Mouse (Mus musculus) lung, embryonic 14.5 days (tissue): ENCODE measurements around the gene Zfp580. TPM values are rescaled to one million over a fixed set of nuclear protein-coding genes. Genes with fewer than 3 reads are reported as not detected.
A peak's percentile ranks its signal among the peaks of the same experiment; 100 is the strongest.

Experiments used
- ATAC-seq: fragments of 200-750 bp; cut with Nextera tagmentation; 2 replicates; pipeline ENCODE4 v1.8.0; 2017; ENCODE audit warnings: mild to moderate bottlenecking, moderate TSS enrichment, moderate library complexity; ENCODE audit not compliant: insufficient read depth
- DNase-seq: peaks from one replicate; pipeline ENCODE4 v3.0.0-alpha.2; 2015
- H3K27ac ChIP-seq: fragments of 300-500 bp; sonication (generic); 2 replicates; pipeline ENCODE4 v1.5.1; 2014; ENCODE audit warnings: low read depth, mild to moderate bottlenecking, moderate library complexity
- H3K27me3 ChIP-seq: fragments of 300-500 bp; sonication (generic); 2 replicates; pipeline ENCODE4 v1.6.1; 2014; ENCODE audit warnings: low read length, control low read depth; ENCODE audit not compliant: insufficient read depth
- H3K36me3 ChIP-seq: fragments of 300-500 bp; sonication (generic); 2 replicates; pipeline ENCODE4 v1.6.1; 2014; ENCODE audit warnings: control low read depth; ENCODE audit not compliant: insufficient read depth
- H3K4me1 ChIP-seq: fragments of 300-500 bp; sonication (generic); 2 replicates; pipeline ENCODE4 v1.6.1; 2014; ENCODE audit warnings: antibody characterized with exemption, control low read depth; ENCODE audit not compliant: insufficient read depth
- H3K4me2 ChIP-seq: fragments of 300-500 bp; sonication (generic); 2 replicates; pipeline ENCODE4 v1.6.1; 2014; ENCODE audit warnings: mild to moderate bottlenecking
- H3K4me3 ChIP-seq: fragments of 300-500 bp; sonication (generic); 2 replicates; pipeline ENCODE4 v1.5.1; 2014; ENCODE audit warnings: low read depth, low read length
- H3K9ac ChIP-seq: fragments of 300-500 bp; sonication (generic); 2 replicates; pipeline ENCODE4 v1.6.1; 2014
- H3K9me3 ChIP-seq: fragments of 300-500 bp; sonication (generic); 2 replicates; pipeline ENCODE4 v1.6.1; 2016; ENCODE audit warnings: low read depth, low read length, control low read depth
- CTCF ChIP-seq: IDR thresholded peaks from 2 replicates; pipeline ENCODE4 v1.5.1; 2016; ENCODE audit warnings: antibody characterized with exemption, low read depth
- WGBS: fragments of 180-500 bp; shearing (Covaris S2); extraction: QIAGEN DNeasy Blood & Tissue Kit; methylation state at CpG from one replicate; pipeline ENCODE4 v1.1.7; 2014; 5-methylcytosine and 5-hydroxymethylcytosine counted together
- polyA plus RNA-seq: library from polyadenylated mRNA; unstranded; fragments of >200 nt; fragmentation: Nextera tagmentation; extraction: Ambion mirVana; gene quantifications from 2 replicates; pipeline ENCODE4 v1.2.1, GENCODE M21; 2014

Zfp580 gene
- polyA plus RNA-seq, 1 experiment from 2014 or later = 45.1 TPM

GRCm38 (mm10) chr7:5035628-5036027, 15.7 kb upstream of the Zfp580 start:
- H3K4me2 ChIP-seq = no peak overlapping the region
- TF ChIP-seq CTCF = no peak
- 95% methylated on average over 17 of the region's 17 CpGs for WGBS
- DNase-seq (no peak), ATAC-seq (no peak)
- H3K9me3 ChIP-seq = peaks cover 20% of the 10 kb centered on the region
- H3K27me3 ChIP-seq = no peaks in the 10 kb centered on the region
- H3K36me3 ChIP-seq = peaks cover 51% of the 10 kb centered on the region
- no peak overlapping the region for H3K4me3 ChIP-seq
- H3K9ac ChIP-seq = no peak overlapping the region
- no peaks in the 10 kb centered on the region for H3K4me1 ChIP-seq
- no peak overlapping the region for H3K27ac ChIP-seq

GRCm38 (mm10) chr7:5036136-5036535, 15.2 kb upstream of the Zfp580 start:
- H3K9ac ChIP-seq = no peak overlapping the region
- H3K4me3 ChIP-seq = no peak overlapping the region
- peaks cover 15% of the 10 kb centered on the region for H3K9me3 ChIP-seq
- WGBS = 86% methylated on average over 9 of the region's 9 CpGs
- TF ChIP-seq CTCF = no peak
- peaks cover 46% of the 10 kb centered on the region for H3K36me3 ChIP-seq
- no peak for ATAC-seq
- H3K4me1 ChIP-seq = no peaks in the 10 kb centered on the region
- H3K4me2 ChIP-seq = no peak overlapping the region
- no peak overlapping the region for H3K27ac ChIP-seq
- H3K27me3 ChIP-seq = no peaks in the 10 kb centered on the region
- no peak for DNase-seq

- Histone ChIP-seq H3K4me2 (no peak overlapping the region), H3K36me3 (peaks cover 37% of the 10 kb centered on the region), H3K27me3 (no peaks in the 10 kb centered on the region), H3K27ac (no peak overlapping the region), H3K9me3 (peaks cover 6% of the 10 kb centered on the region), H3K4me1 (no peaks in the 10 kb centered on the region), H3K9ac (no peak overlapping the region), H3K4me3 (no peak overlapping the region)
- 90% methylated on average over 7 of the region's 7 CpGs for WGBS
- TF ChIP-seq CTCF = no peak
- ATAC-seq = no peak
- DNase-seq = no peak
Observed at GRCm38 (mm10) chr7:5037026-5037425, 14.3 kb upstream of the Zfp580 start.

- Histone ChIP-seq H3K4me3 (peak overlapping the region; percentile 62), H3K4me2 (peak overlapping the region; percentile 68), H3K27ac (peak overlapping the region; percentile 96), H3K36me3 (peaks cover 33% of the 10 kb centered on the region), H3K9me3 (peaks cover 1% of the 10 kb centered on the region; the same call in 1 of the 2 replicates), H3K4me1 (no peaks in the 10 kb centered on the region), H3K9ac (0 out of 2 replicates have a peak overlapping the region, but pooled peaks have one; percentile 70), H3K27me3 (no peaks in the 10 kb centered on the region)
- DNase-seq = no peak
- no peak for ATAC-seq
- no peak for TF ChIP-seq CTCF
- WGBS = 81% methylated on average over 8 of the region's 8 CpGs
Observed at GRCm38 (mm10) chr7:5037467-5037866, 13.9 kb upstream of the Zfp580 start.

GRCm38 (mm10) chr7:5038109-5038732, 13.1 kb upstream of the Zfp580 start, which contains the start of gene Zfp784:
Zfp784 (minus strand) TSS chr7:5038446.
- H3K27ac ChIP-seq = peak within 1 kb of the TSS; percentile 96
- no peaks in the 10 kb centered on the region for H3K27me3 ChIP-seq
- peak within 1 kb of the TSS; percentile 70 for H3K9ac ChIP-seq
- H3K36me3 ChIP-seq = peaks cover 25% of the 10 kb centered on the region
- peak within 1 kb of the TSS; percentile 68 for H3K4me2 ChIP-seq
- DNase-seq (peak; percentile 94), ATAC-seq (peak; percentile 97)
- H3K4me1 ChIP-seq = no peaks in the 10 kb centered on the region
- no peaks in the 10 kb centered on the region for H3K9me3 ChIP-seq
- under 1% methylated on average over 48 of the region's 48 CpGs for WGBS
- TF ChIP-seq CTCF = no peak; the same call in 1 of the 2 replicates
- peak within 1 kb of the TSS; percentile 62 for H3K4me3 ChIP-seq

- WGBS = 18% methylated on average over 5 of the region's 5 CpGs
- no peak for ATAC-seq
- Histone ChIP-seq H3K9ac (peak overlapping the region; percentile 70), H3K4me2 (peak overlapping the region; percentile 68), H3K9me3 (no peaks in the 10 kb centered on the region), H3K36me3 (peaks cover 18% of the 10 kb centered on the region), H3K27ac (peak overlapping the region; percentile 96; the same call in 1 of the 2 replicates), H3K4me3 (peak overlapping the region; percentile 62), H3K4me1 (no peaks in the 10 kb centered on the region), H3K27me3 (no peaks in the 10 kb centered on the region)
- no peak for TF ChIP-seq CTCF
- DNase-seq = no peak
Observed at GRCm38 (mm10) chr7:5038940-5039339, 12.4 kb upstream of the Zfp580 start.

- Histone ChIP-seq H3K4me1 (no peaks in the 10 kb centered on the region), H3K27me3 (no peaks in the 10 kb centered on the region), H3K4me3 (no peak overlapping the region), H3K4me2 (no peak overlapping the region), H3K9ac (no peak overlapping the region), H3K36me3 (no peaks in the 10 kb centered on the region), H3K9me3 (no peaks in the 10 kb centered on the region), H3K27ac (no peak overlapping the region)
- TF ChIP-seq CTCF = no peak
- ATAC-seq (no peak), DNase-seq (no peak)
- 70% methylated on average over 2 of the region's 2 CpGs for WGBS
Observed at GRCm38 (mm10) chr7:5044981-5045380, 6.4 kb upstream of the Zfp580 start.
